Mouse (Mus musculus) CH12.LX (cell line): ENCODE measurements around the gene Acot7. TPM values are rescaled to one million over a fixed set of nuclear protein-coding genes. Genes with fewer than 3 reads are reported as not detected.

Source experiments
- DNase-seq: peaks from one replicate; pipeline ENCODE4 v3.0.0-alpha.2; 2013; ENCODE audit errors: extremely low read depth
- H3K27ac ChIP-seq: 2 replicates; pipeline ENCODE4 v1.5.1; 2012; ENCODE audit warnings: low read depth, mild to moderate bottlenecking, control low read depth, moderate library complexity; ENCODE audit not compliant: insufficient read depth
- H3K27me3 ChIP-seq: replicated peaks from 2 replicates; pipeline ENCODE3; 2012; ENCODE audit warnings: inconsistent platforms
- H3K36me3 ChIP-seq, 2 experiments: replicated peaks in 1 of 2; 2 replicates each; pipeline versions ENCODE3 to v1.6.1; 2012; ENCODE audit warnings: inconsistent platforms in 1 of 2, low read length in 1 of 2, mild to moderate bottlenecking in 1 of 2, mixed read lengths in 1 of 2, moderate library complexity in 1 of 2; ENCODE audit not compliant: control insufficient read depth in 1 of 2, insufficient read depth in 1 of 2
- H3K4me1 ChIP-seq, 2 experiments: 2 replicates each; pipeline ENCODE4 v1.6.1; 2012; ENCODE audit warnings: inconsistent platforms in 1 of 2, moderate library complexity in 1 of 2; ENCODE audit not compliant: insufficient read depth in 2 of 2, control insufficient read depth in 1 of 2
- H3K4me2 ChIP-seq: 2 replicates; pipeline ENCODE4 v1.6.1; 2012; ENCODE audit warnings: low read depth, mild to moderate bottlenecking, control low read depth; ENCODE audit not compliant: poor library complexity, insufficient read depth, severe bottlenecking
- H3K4me3 ChIP-seq, 3 experiments: fragments of 150-350 bp in 1 of 3; sonication (generic) in 1 of 3; replicated peaks in 1 of 3; 2 replicates each; pipeline versions ENCODE3 to v1.5.1; 2011 to 2012; ENCODE audit warnings: low read depth in 2 of 3, low read length in 2 of 3, mild to moderate bottlenecking in 2 of 3, moderate library complexity in 2 of 3, control low read depth in 1 of 3, improper control_type of control experiment in 1 of 3, inconsistent platforms in 1 of 3, mixed read lengths in 1 of 3; ENCODE audit not compliant: poor library complexity in 1 of 3
- H3K79me2 ChIP-seq: replicated peaks from 2 replicates; pipeline ENCODE4 v1.6.1; 2012; ENCODE audit warnings: mild to moderate bottlenecking, moderate library complexity; ENCODE audit not compliant: control insufficient read depth, poor library complexity, insufficient read depth, severe bottlenecking; ENCODE audit errors: extremely low read depth
- H3K9ac ChIP-seq: 2 replicates; pipeline ENCODE4 v1.6.1; 2012; ENCODE audit warnings: low read depth, mild to moderate bottlenecking, control low read depth, moderate library complexity; ENCODE audit not compliant: insufficient read depth
- H3K9me3 ChIP-seq: replicated peaks from 2 replicates; pipeline ENCODE3; 2012; ENCODE audit warnings: low read length, inconsistent platforms, mixed read lengths
- BHLHE40 ChIP-seq: IDR thresholded peaks from 2 replicates; pipeline ENCODE4 v1.6.1; 2011; ENCODE audit warnings: mild to moderate bottlenecking, low read depth, low read length, improper control_type of control experiment
- CHD1 ChIP-seq: IDR thresholded peaks from 2 replicates; pipeline ENCODE4 v1.6.1; 2012; ENCODE audit warnings: low read depth, low read length, improper control_type of control experiment, inconsistent platforms
- E2F4 ChIP-seq: IDR thresholded peaks from 2 replicates; pipeline ENCODE4 v1.6.1; 2011; ENCODE audit warnings: low read depth, low read length, improper control_type of control experiment; ENCODE audit not compliant: insufficient replicate concordance
- ELF1 ChIP-seq: IDR thresholded peaks from 2 replicates; pipeline ENCODE4 v1.6.1; 2014; ENCODE audit warnings: low read depth, mild to moderate bottlenecking, inconsistent platforms, low read length, improper control_type of control experiment
- JUN ChIP-seq: IDR thresholded peaks from 2 replicates; pipeline ENCODE4 v1.6.1; 2011; ENCODE audit warnings: low read depth, mild to moderate bottlenecking, low read length, improper control_type of control experiment, moderate library complexity; ENCODE audit not compliant: insufficient read depth
- JUND ChIP-seq: conservative IDR thresholded peaks from 2 replicates; pipeline ENCODE4 v1.6.1; 2011; ENCODE audit warnings: low read depth, low read length, improper control_type of control experiment
- MAFK ChIP-seq: IDR thresholded peaks from 2 replicates; pipeline ENCODE4 v1.6.1; 2011; ENCODE audit warnings: low read length, improper control_type of control experiment; ENCODE audit not compliant: insufficient replicate concordance
- MAZ ChIP-seq: IDR thresholded peaks from 2 replicates; pipeline ENCODE4 v1.6.1; 2012; ENCODE audit warnings: low read depth, mild to moderate bottlenecking, inconsistent platforms, low read length, improper control_type of control experiment, moderate library complexity
- NELFE ChIP-seq: IDR thresholded peaks from 2 replicates; pipeline ENCODE4 v1.6.1; 2011; ENCODE audit warnings: low read depth, low read length, improper control_type of control experiment
- NRF1 ChIP-seq: IDR thresholded peaks from 2 replicates; pipeline ENCODE4 v1.6.1; 2014; ENCODE audit warnings: low read depth, mild to moderate bottlenecking, inconsistent platforms, low read length, improper control_type of control experiment, moderate library complexity
- PAX5 ChIP-seq: IDR thresholded peaks from 2 replicates; pipeline ENCODE4 v1.6.1; 2012; ENCODE audit warnings: low read length, inconsistent platforms, mixed read lengths
- POLR2A ChIP-seq: IDR thresholded peaks from 2 replicates; pipeline ENCODE4 v1.6.1; 2011; ENCODE audit warnings: low read depth, mild to moderate bottlenecking, improper control_type of control experiment, low read length
- RCOR1 ChIP-seq: conservative IDR thresholded peaks from 2 replicates; pipeline ENCODE4 v1.6.1; 2012; ENCODE audit warnings: low read depth, mild to moderate bottlenecking, inconsistent platforms, low read length, improper control_type of control experiment
- UBTF ChIP-seq: IDR thresholded peaks from 2 replicates; pipeline ENCODE4 v1.6.1; 2012; ENCODE audit warnings: low read depth, mild to moderate bottlenecking, inconsistent platforms, low read length, improper control_type of control experiment, moderate library complexity
- USF1 ChIP-seq: IDR thresholded peaks from 2 replicates; pipeline ENCODE4 v1.6.1; 2014; ENCODE audit warnings: low read depth, mild to moderate bottlenecking, inconsistent platforms, low read length, improper control_type of control experiment
- ZC3H11A ChIP-seq: IDR thresholded peaks from 2 replicates; pipeline ENCODE4 v1.6.1; 2012; ENCODE audit warnings: low read depth, mild to moderate bottlenecking, inconsistent platforms, low read length, improper control_type of control experiment
- dilution Hi-C: fragments of 300-500 bp; cut with MboI; formaldehyde crosslinking; loops from 2 replicates; pipeline ENCODE4 v1.14.3; 2020; ENCODE audit warnings: low sequenced_read_pairs; ENCODE audit not compliant: extremely low pct_unique_long_range_greater_than_20kb, extremely low pct_ligation_motif_present
- in situ Hi-C: fragments of 300-500 bp; cut with MboI; formaldehyde crosslinking; loops from 3 replicates; pipeline ENCODE4 v1.14.3; 2019; ENCODE audit warnings: low sequenced_read_pairs, low pct_ligation_motif_present, low pct_unique_long_range_greater_than_20kb, mixed read lengths
- polyA plus RNA-seq: library from polyadenylated mRNA; unstranded; fragments of >175 nt; gene quantifications from 2 replicates; pipeline ENCODE4 v1.2.1, GENCODE M21; 2012; ENCODE audit warnings: low read depth; ENCODE audit not compliant: insufficient read length
- total RNA-seq, 2 experiments: library from RNA; depleted of rRNA; stranded (reverse); fragments of 300-350 nt in 1 of 2; fragments of >200 nt in 1 of 2; gene quantifications; 2 replicates each; pipeline ENCODE4 v1.2.3; 2012 to 2014

The Acot7 gene
- total and polyA plus RNA-seq, 3 experiments, result 29.0 to 71.1 (median 61.6) TPM

- Histone ChIP-seq H3K4me3 (no peak overlapping the region), H3K36me3 (peaks cover 17 to 81% of the 10 kb centered on the region in 2 experiments), H3K27ac (no peak overlapping the region), H3K9me3 (no peaks in the 10 kb centered on the region), H3K4me1 (peaks cover 7 to 59% of the 10 kb centered on the region in 2 experiments), H3K27me3 (no peaks in the 10 kb centered on the region), H3K79me2 (no peaks in the 10 kb centered on the region), H3K4me2 (no peak overlapping the region), H3K9ac (no peak overlapping the region)
- no peak for DNase-seq
- no peak for TF ChIP-seq JUN
- TF ChIP-seq MAZ, result no peak
- no peak for TF ChIP-seq E2F4
- in situ Hi-C loops (no loop called here), dilution Hi-C loops (no loop called here)
Observed at GRCm38 (mm10) chr4:152231326-152231725, 53.4 kb downstream of the Acot7 start.

GRCm38 (mm10) chr4:152232411-152232903, 54.5 kb downstream of the Acot7 start:
- H3K27me3 ChIP-seq, result no peaks in the 10 kb centered on the region
- DNase-seq, result no peak
- TF ChIP-seq PAX5 (no peak), ELF1 (no peak), USF1 (no peak), JUND (no peak), BHLHE40 (no peak), E2F4 (no peak), ZC3H11A (no peak), CHD1 (no peak), MAFK (no peak), UBTF (no peak), JUN (no peak), NRF1 (no peak), NELFE (no peak), POLR2A (no peak), RCOR1 (no peak)
- H3K79me2 ChIP-seq, result no peaks in the 10 kb centered on the region
- H3K9ac ChIP-seq, result no peak overlapping the region
- peaks cover 7 to 58% of the 10 kb centered on the region in 2 experiments for H3K4me1 ChIP-seq
- H3K4me3 ChIP-seq, result no peak overlapping the region
- peaks cover 15 to 81% of the 10 kb centered on the region in 2 experiments for H3K36me3 ChIP-seq
- no peak overlapping the region for H3K27ac ChIP-seq
- no peak overlapping the region for H3K4me2 ChIP-seq
- in situ Hi-C loops, result no loop called here
- H3K9me3 ChIP-seq, result no peaks in the 10 kb centered on the region
- dilution Hi-C loops, result no loop called here
